Mouse (Mus musculus) cerebellum, adult (tissue): ENCODE measurements around the gene Higd1c.
A peak's percentile ranks its signal among the peaks of the same experiment; 100 is the strongest.

Source experiments
- ATAC-seq: cut with Nextera tagmentation; 2 replicates; pipeline ENCODE4 v1.9.2; 2017; ENCODE audit warnings: mild to moderate bottlenecking, moderate library complexity, mixed read lengths; ENCODE audit not compliant: insufficient number of reproducible peaks, low FRiP score, low TSS enrichment

Gene Higd1c

GRCm38 (mm10) chr15:100428296-100428905 lies 64.1 kb downstream of the Higd1c start:
- ATAC-seq, result no peak

- peak; percentile 31; the same call in 1 of the 2 replicates for ATAC-seq
Measured at GRCm38 (mm10) chr15:100429959-100430565, 65.7 kb downstream of the Higd1c start.

DNA sequence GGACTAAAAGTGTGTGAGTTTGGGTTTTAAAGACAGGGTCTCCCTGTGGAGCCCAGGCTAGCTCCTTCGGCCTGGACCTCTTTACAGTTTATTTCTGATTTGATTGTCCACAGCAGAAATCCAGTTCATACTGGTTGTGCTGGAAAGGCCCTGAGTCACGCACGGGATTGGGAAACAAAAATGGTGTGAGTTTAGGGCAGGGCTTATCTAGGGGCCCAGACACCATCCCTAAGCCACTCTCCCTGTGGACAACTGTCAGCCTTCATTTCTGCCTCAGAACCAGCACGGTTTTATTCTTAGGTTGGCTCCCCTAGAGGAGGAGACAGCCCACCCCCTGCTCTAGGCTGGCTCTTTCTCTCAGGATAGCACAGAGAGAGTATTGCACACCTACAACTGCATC lies 68.9 kb downstream of the Higd1c start:
- ATAC-seq, result no peak
